Mouse (Mus musculus) G1E (cell line): ENCODE measurements at regions not wholly inside any gene's neighbourhood (a gene's known extent, or its start where the extent isn't known, plus 50 kb on each side); places are given as distances from the start of the nearest gene placed in this dataset.

Experiments
- CTCF ChIP-seq: IDR thresholded peaks from 2 replicates; pipeline ENCODE4 v1.5.1; 2012; ENCODE audit warnings: low read depth, low read length, inconsistent platforms, mixed read lengths
- GATA1 ChIP-seq: IDR thresholded peaks from 2 replicates; pipeline ENCODE4 v1.6.1; 2012; ENCODE audit warnings: borderline replicate concordance, low read length, inconsistent platforms, mixed read lengths

DNA sequence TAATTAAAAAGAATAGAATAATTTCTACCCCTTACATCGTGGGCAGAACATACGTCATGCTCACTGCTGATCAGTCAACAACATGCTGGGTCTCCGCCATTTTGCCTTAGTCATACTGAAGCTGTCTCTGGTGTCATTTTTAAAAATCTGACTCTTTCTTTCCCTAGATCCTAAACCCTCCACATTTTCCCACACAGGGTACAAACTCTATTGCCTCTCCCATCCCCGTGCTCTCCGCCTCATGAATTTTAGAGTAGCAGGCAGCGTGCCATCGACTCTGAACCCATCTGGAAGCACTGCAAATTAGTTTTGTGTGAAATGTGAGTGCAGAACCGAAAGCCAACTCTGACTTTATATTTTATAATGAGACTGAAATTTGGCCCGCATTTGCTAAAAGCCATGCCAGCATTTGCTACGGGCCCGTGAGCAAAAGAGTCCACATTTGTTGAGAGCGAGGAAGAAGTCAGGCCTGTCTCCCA, 518.5 kb upstream of the Tbl1xr1 start:
- TF ChIP-seq CTCF (no peak), GATA1 (no peak)
